Mouse (Mus musculus): ENCODE results near the gene Nxf7. TPM values are rescaled to one million over a fixed set of nuclear protein-coding genes. Genes with fewer than 3 reads are reported as not detected.
A peak's percentile ranks its signal among the peaks of the same experiment; 100 is the strongest.
"Not testable (repeated sequence)": the region's sequence is repeated elsewhere in the genome, so short reads cannot be mapped to it uniquely, and the experiment has no call there.

The Nxf7 gene
- polyA plus RNA-seq (2014; fragmentation: Nextera tagmentation; extraction: Ambion mirVana) = not detected in 2 replicates

- ATAC-seq (ENCODE audit: low FRiP score) (no peak), DNase-seq (ENCODE audit: low spot score) (no peak)
- H3K4me1 ChIP-seq (replicated peaks; ENCODE audit: control insufficient read depth, insufficient read depth, low read length) = no peaks in the 10 kb centered on the region
- H3K4me3 ChIP-seq (replicated peaks; ENCODE audit: low read length) = no peak within 1 kb of the TSS
- H3K4me2 ChIP-seq (replicated peaks) = no peak within 1 kb of the TSS
- no peaks in the 10 kb centered on the region for H3K9me3 ChIP-seq (ENCODE audit: control insufficient read depth, low read length)
- H3K36me3 ChIP-seq (replicated peaks; ENCODE audit: control insufficient read depth, insufficient read depth) = no peaks in the 10 kb centered on the region
- no peak within 1 kb of the TSS for H3K27ac ChIP-seq
- 91% methylated on average over 2 of the region's 2 CpGs for WGBS
- H3K9ac ChIP-seq = no peak within 1 kb of the TSS
- H3K27me3 ChIP-seq (ENCODE audit: control insufficient read depth, insufficient read depth, low read length) = no peaks in the 10 kb centered on the region
Observed at GRCm38 (mm10) chrX:135598677-135599076, at the start of gene Nxf7. Nxf7 (minus strand) TSS chrX:135598777.

- Histone ChIP-seq H3K36me3 (replicated peaks; ENCODE audit: control insufficient read depth, insufficient read depth) (no peaks in the 10 kb centered on the region), H3K4me3 (replicated peaks; ENCODE audit: low read length) (no peak within 1 kb of the TSS), H3K9ac (no peak within 1 kb of the TSS), H3K27ac (no peak within 1 kb of the TSS), H3K27me3 (ENCODE audit: control insufficient read depth, insufficient read depth, low read length) (no peaks in the 10 kb centered on the region), H3K4me2 (replicated peaks) (no peak within 1 kb of the TSS), H3K4me1 (replicated peaks; ENCODE audit: control insufficient read depth, insufficient read depth, low read length) (no peaks in the 10 kb centered on the region), H3K9me3 (ENCODE audit: control insufficient read depth, low read length) (no peaks in the 10 kb centered on the region)
- 94% methylated on average over 11 of the region's 11 CpGs for WGBS
- DNase-seq (ENCODE audit: low spot score) (no peak), ATAC-seq (ENCODE audit: low FRiP score) (no peak)
Observed at GRCm38 (mm10) chrX:135627605-135628004, 29.0 kb upstream of the Nxf7 start, which contains the start of gene Prame. Prame (minus strand) TSS chrX:135627705.

GRCm38 (mm10) chrX:135601298-135602029, 2.9 kb upstream of the Nxf7 start:
- DNase-seq (ENCODE audit: low spot score) = peak; percentile 42
- H3K4me2 ChIP-seq (replicated peaks); H3K4me3 ChIP-seq (replicated peaks; ENCODE audit: low read length); ATAC-seq (ENCODE audit: low FRiP score); H3K9me3 ChIP-seq (ENCODE audit: control insufficient read depth, low read length); H3K4me1 ChIP-seq (replicated peaks; ENCODE audit: control insufficient read depth, insufficient read depth, low read length); H3K9ac ChIP-seq; H3K27ac ChIP-seq; H3K36me3 ChIP-seq (replicated peaks; ENCODE audit: control insufficient read depth, insufficient read depth); H3K27me3 ChIP-seq (ENCODE audit: control insufficient read depth, insufficient read depth, low read length): not testable (repeated sequence)
- WGBS = 56% methylated on average over 3 of the region's 3 CpGs

- ATAC-seq (ENCODE audit: low FRiP score) (no peak), DNase-seq (ENCODE audit: low spot score) (no peak)
- H3K27me3 ChIP-seq (ENCODE audit: control insufficient read depth, insufficient read depth, low read length) = no peaks in the 10 kb centered on the region
- no peaks in the 10 kb centered on the region for H3K36me3 ChIP-seq (replicated peaks; ENCODE audit: control insufficient read depth, insufficient read depth)
- WGBS = 90% methylated on average over 13 of the region's 13 CpGs
- no peak overlapping the region for H3K4me2 ChIP-seq (replicated peaks)
- H3K4me3 ChIP-seq (replicated peaks; ENCODE audit: low read length) = no peak overlapping the region
- H3K9me3 ChIP-seq (ENCODE audit: control insufficient read depth, low read length) = no peaks in the 10 kb centered on the region
- H3K27ac ChIP-seq = no peak overlapping the region
- H3K9ac ChIP-seq = no peak overlapping the region
- no peaks in the 10 kb centered on the region for H3K4me1 ChIP-seq (replicated peaks; ENCODE audit: control insufficient read depth, insufficient read depth, low read length)
Observed at GRCm38 (mm10) chrX:135598096-135598495, 481 bp downstream of the Nxf7 start.

- Histone ChIP-seq H3K9ac (no peak overlapping the region), H3K4me2 (replicated peaks) (no peak overlapping the region), H3K36me3 (replicated peaks; ENCODE audit: control insufficient read depth, insufficient read depth) (no peaks in the 10 kb centered on the region), H3K4me3 (replicated peaks; ENCODE audit: low read length) (no peak overlapping the region), H3K27ac (no peak overlapping the region), H3K27me3 (ENCODE audit: control insufficient read depth, insufficient read depth, low read length) (no peaks in the 10 kb centered on the region), H3K9me3 (ENCODE audit: control insufficient read depth, low read length) (no peaks in the 10 kb centered on the region), H3K4me1 (replicated peaks; ENCODE audit: control insufficient read depth, insufficient read depth, low read length) (no peaks in the 10 kb centered on the region)
- DNase-seq (ENCODE audit: low spot score) (no peak), ATAC-seq (ENCODE audit: low FRiP score) (no peak)
- WGBS = 88% methylated on average over 1 of the region's 1 CpGs
Observed at GRCm38 (mm10) chrX:135576412-135576811, 22.2 kb downstream of the Nxf7 start.

GRCm38 (mm10) chrX:135574958-135575628, 23.5 kb downstream of the Nxf7 start:
- H3K4me3 ChIP-seq (replicated peaks; ENCODE audit: low read length); DNase-seq (ENCODE audit: low spot score); H3K9ac ChIP-seq; H3K4me2 ChIP-seq (replicated peaks); H3K27ac ChIP-seq; H3K36me3 ChIP-seq (replicated peaks; ENCODE audit: control insufficient read depth, insufficient read depth); ATAC-seq (ENCODE audit: low FRiP score); H3K27me3 ChIP-seq (ENCODE audit: control insufficient read depth, insufficient read depth, low read length); H3K4me1 ChIP-seq (replicated peaks; ENCODE audit: control insufficient read depth, insufficient read depth, low read length); H3K9me3 ChIP-seq (ENCODE audit: control insufficient read depth, low read length): not testable (repeated sequence)
- 76% methylated on average over 9 of the region's 9 CpGs for WGBS

- DNase-seq (ENCODE audit: low spot score); H3K27ac ChIP-seq; H3K9ac ChIP-seq; H3K4me1 ChIP-seq (replicated peaks; ENCODE audit: control insufficient read depth, insufficient read depth, low read length); H3K9me3 ChIP-seq (ENCODE audit: control insufficient read depth, low read length); H3K4me2 ChIP-seq (replicated peaks); H3K36me3 ChIP-seq (replicated peaks; ENCODE audit: control insufficient read depth, insufficient read depth); ATAC-seq (ENCODE audit: low FRiP score); H3K4me3 ChIP-seq (replicated peaks; ENCODE audit: low read length); H3K27me3 ChIP-seq (ENCODE audit: control insufficient read depth, insufficient read depth, low read length): not testable (repeated sequence)
- WGBS = 30% methylated on average over 8 of the region's 8 CpGs
Observed at GRCm38 (mm10) chrX:135574261-135574957, 24.2 kb downstream of the Nxf7 start.

GRCm38 (mm10) chrX:135569467-135569866, 29.1 kb downstream of the Nxf7 start:
- not testable (repeated sequence) for H3K27me3 ChIP-seq (ENCODE audit: control insufficient read depth, insufficient read depth, low read length); H3K9ac ChIP-seq; H3K36me3 ChIP-seq (replicated peaks; ENCODE audit: control insufficient read depth, insufficient read depth); H3K9me3 ChIP-seq (ENCODE audit: control insufficient read depth, low read length); H3K4me2 ChIP-seq (replicated peaks); H3K27ac ChIP-seq; H3K4me1 ChIP-seq (replicated peaks; ENCODE audit: control insufficient read depth, insufficient read depth, low read length); H3K4me3 ChIP-seq (replicated peaks; ENCODE audit: low read length)
- DNase-seq (ENCODE audit: low spot score) = peak; percentile 67
- peak; percentile 77; the same call in 1 of the 2 replicates for ATAC-seq (ENCODE audit: low FRiP score)
- 13% methylated on average over 1 of the region's 2 CpGs for WGBS

GRCm38 (mm10) chrX:135564934-135565333, 33.6 kb downstream of the Nxf7 start:
- not testable (repeated sequence) for ATAC-seq (ENCODE audit: low FRiP score); H3K4me3 ChIP-seq (replicated peaks; ENCODE audit: low read length); DNase-seq (ENCODE audit: low spot score)

More at GRCm38 (mm10) chrX:135564934-135565333, 33.6 kb downstream of the Nxf7 start:
- H3K27ac ChIP-seq; H3K27me3 ChIP-seq (ENCODE audit: control insufficient read depth, insufficient read depth, low read length); H3K9ac ChIP-seq; H3K36me3 ChIP-seq (replicated peaks; ENCODE audit: control insufficient read depth, insufficient read depth); H3K9me3 ChIP-seq (ENCODE audit: control insufficient read depth, low read length); H3K4me1 ChIP-seq (replicated peaks; ENCODE audit: control insufficient read depth, insufficient read depth, low read length); H3K4me2 ChIP-seq (replicated peaks): not testable (repeated sequence)
- 48% methylated on average over 4 of the region's 4 CpGs for WGBS
